Mouse (Mus musculus): ENCODE measurements around the gene Sltm. TPM values are rescaled to one million over a fixed set of nuclear protein-coding genes. Genes with fewer than 3 reads are reported as not detected.
A peak's percentile ranks its signal among the peaks of the same experiment; 100 is the strongest.

Sltm gene
- 63.2 and 66.2 TPM in 2 replicates for polyA plus RNA-seq (2015; fragmentation: Nextera tagmentation; extraction: Ambion mirVana)

GRCm38 (mm10) chr9:70542305-70543041, at the start of gene Sltm:
Gene Sltm (plus strand): TSS chr9:70542754.
- WGBS, result under 1% methylated on average over 70 of the region's 75 CpGs

DNA sequence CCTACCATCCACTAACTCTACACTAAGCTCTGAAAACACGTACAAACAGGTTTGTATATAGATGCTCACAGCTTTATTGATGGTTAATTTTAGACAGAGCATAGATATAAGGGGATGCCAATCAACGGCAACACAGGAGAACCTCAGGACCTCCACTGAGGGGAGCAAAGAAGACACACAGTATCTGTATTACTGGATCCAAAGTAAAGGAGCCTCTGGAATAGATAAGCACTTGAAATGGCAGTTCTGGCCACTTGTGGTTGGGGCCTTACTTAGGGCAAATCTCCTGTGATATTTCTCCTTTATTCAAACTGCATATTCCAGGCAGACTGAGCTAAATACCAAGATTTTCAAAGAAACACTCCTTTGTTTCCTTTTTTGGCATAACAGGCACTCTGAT, 49.5 kb upstream of the Sltm start:
- H3K4me1 ChIP-seq (ENCODE audit: control insufficient read depth, insufficient read depth, low read length), result no peaks in the 10 kb centered on the region
- no peak overlapping the region for H3K4me3 ChIP-seq (ENCODE audit: low read depth, low read length)
- H3K9ac ChIP-seq (ENCODE audit: low read depth, low read length), result no peak overlapping the region
- WGBS, result 96% methylated on average over 2 of the region's 2 CpGs
- no peaks in the 10 kb centered on the region for H3K9me3 ChIP-seq (replicated peaks; ENCODE audit: control insufficient read depth, low read length, poor library complexity, severe bottlenecking)
- no peak overlapping the region for H3K4me2 ChIP-seq (ENCODE audit: low read length)
- no peaks in the 10 kb centered on the region for H3K36me3 ChIP-seq (ENCODE audit: control insufficient read depth, insufficient read depth, low read length)
- ATAC-seq, result no peak
- no peaks in the 10 kb centered on the region for H3K27me3 ChIP-seq (ENCODE audit: control insufficient read depth, insufficient read depth, low read depth, low read length)
- H3K27ac ChIP-seq (ENCODE audit: low read length), result no peak overlapping the region

More at GRCm38 (mm10) chr9:70542305-70543041, at the start of gene Sltm:
- Histone ChIP-seq H3K27me3 (ENCODE audit: control insufficient read depth, insufficient read depth, low read depth, low read length) (no peaks in the 10 kb centered on the region), H3K4me3 (ENCODE audit: low read depth, low read length) (peak within 1 kb of the TSS; percentile 95), H3K4me2 (ENCODE audit: low read length) (peak within 1 kb of the TSS; percentile 83), H3K4me1 (ENCODE audit: control insufficient read depth, insufficient read depth, low read length) (peaks cover 28% of the 10 kb centered on the region), H3K9ac (ENCODE audit: low read depth, low read length) (peak within 1 kb of the TSS; percentile 93), H3K27ac (ENCODE audit: low read length) (peak within 1 kb of the TSS; percentile 96), H3K36me3 (ENCODE audit: control insufficient read depth, insufficient read depth, low read length) (no peaks in the 10 kb centered on the region), H3K9me3 (replicated peaks; ENCODE audit: control insufficient read depth, low read length, poor library complexity, severe bottlenecking) (no peaks in the 10 kb centered on the region)
- peak; percentile 97 for ATAC-seq

DNA sequence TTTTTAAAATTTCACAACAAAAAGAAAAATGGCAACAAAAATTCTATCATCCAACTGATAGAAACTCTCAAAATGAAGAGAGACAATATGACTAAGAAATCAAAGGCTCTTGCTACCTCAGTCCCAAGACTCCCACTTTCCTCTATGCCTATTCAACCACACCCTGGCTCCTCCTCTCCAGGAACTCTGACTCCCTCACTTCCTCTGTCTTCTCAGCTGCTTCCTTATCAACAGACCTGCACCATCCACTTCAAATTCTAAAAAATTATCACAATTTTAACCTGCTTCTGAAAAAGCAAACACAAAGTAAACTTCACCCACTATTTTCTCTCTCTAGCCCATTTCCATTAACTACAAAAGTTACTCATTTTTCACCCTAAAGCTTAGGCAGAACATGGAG, 45.6 kb upstream of the Sltm start:
- Histone ChIP-seq H3K27ac (ENCODE audit: low read length) (no peak overlapping the region), H3K36me3 (ENCODE audit: control insufficient read depth, insufficient read depth, low read length) (no peaks in the 10 kb centered on the region), H3K4me1 (ENCODE audit: control insufficient read depth, insufficient read depth, low read length) (peaks cover 7% of the 10 kb centered on the region), H3K4me3 (ENCODE audit: low read depth, low read length) (no peak overlapping the region), H3K27me3 (ENCODE audit: control insufficient read depth, insufficient read depth, low read depth, low read length) (no peaks in the 10 kb centered on the region), H3K4me2 (ENCODE audit: low read length) (no peak overlapping the region), H3K9ac (ENCODE audit: low read depth, low read length) (no peak overlapping the region), H3K9me3 (replicated peaks; ENCODE audit: control insufficient read depth, low read length, poor library complexity, severe bottlenecking) (no peaks in the 10 kb centered on the region)
- ATAC-seq, result no peak

DNA sequence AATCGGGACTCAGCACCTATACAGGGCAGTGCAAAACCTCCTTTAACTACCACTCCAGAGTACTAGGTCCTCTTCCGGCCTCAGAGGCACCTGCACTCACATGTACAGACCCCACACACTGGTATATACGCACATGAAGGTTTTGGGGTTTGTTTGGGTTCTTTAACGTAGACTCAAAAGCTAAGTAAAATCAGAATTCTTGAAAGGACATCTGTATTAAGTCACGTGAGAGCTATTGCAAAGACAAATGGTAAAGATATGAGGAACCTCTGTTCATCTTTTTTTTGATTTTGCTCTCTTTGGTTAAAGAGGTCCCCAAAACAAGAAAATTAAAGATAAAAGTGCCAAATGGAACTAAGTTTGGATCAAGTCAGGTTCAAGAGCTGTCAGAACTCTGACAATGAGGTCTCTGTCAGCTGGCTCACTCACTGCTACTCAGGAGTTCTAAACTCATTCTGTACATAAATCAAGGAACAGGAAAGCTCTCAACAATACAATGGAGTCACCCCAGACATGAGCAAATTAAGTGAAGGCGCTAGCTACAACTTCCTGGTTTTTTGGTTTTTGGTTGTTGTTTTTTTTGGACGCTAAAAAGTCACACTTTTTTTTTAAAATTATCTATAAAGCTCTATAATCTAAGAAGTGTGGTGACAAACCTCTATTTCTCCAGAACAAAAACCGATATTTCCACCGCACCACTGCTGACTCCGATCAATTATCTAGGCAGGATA, 40.1 kb upstream of the Sltm start:
- peaks cover 16% of the 10 kb centered on the region for H3K4me1 ChIP-seq (ENCODE audit: control insufficient read depth, insufficient read depth, low read length)
- 35% methylated on average over 10 of the region's 10 CpGs for WGBS
- peak overlapping the region; percentile 62 for H3K4me2 ChIP-seq (ENCODE audit: low read length)
- H3K4me3 ChIP-seq (ENCODE audit: low read depth, low read length), result peak overlapping the region; percentile 80
- no peaks in the 10 kb centered on the region for H3K27me3 ChIP-seq (ENCODE audit: control insufficient read depth, insufficient read depth, low read depth, low read length)
- peak overlapping the region; percentile 75 for H3K9ac ChIP-seq (ENCODE audit: low read depth, low read length)
- H3K27ac ChIP-seq (ENCODE audit: low read length), result peak overlapping the region; percentile 97
- H3K36me3 ChIP-seq (ENCODE audit: control insufficient read depth, insufficient read depth, low read length), result no peaks in the 10 kb centered on the region
- no peak for ATAC-seq
- H3K9me3 ChIP-seq (replicated peaks; ENCODE audit: control insufficient read depth, low read length, poor library complexity, severe bottlenecking), result no peaks in the 10 kb centered on the region

DNA sequence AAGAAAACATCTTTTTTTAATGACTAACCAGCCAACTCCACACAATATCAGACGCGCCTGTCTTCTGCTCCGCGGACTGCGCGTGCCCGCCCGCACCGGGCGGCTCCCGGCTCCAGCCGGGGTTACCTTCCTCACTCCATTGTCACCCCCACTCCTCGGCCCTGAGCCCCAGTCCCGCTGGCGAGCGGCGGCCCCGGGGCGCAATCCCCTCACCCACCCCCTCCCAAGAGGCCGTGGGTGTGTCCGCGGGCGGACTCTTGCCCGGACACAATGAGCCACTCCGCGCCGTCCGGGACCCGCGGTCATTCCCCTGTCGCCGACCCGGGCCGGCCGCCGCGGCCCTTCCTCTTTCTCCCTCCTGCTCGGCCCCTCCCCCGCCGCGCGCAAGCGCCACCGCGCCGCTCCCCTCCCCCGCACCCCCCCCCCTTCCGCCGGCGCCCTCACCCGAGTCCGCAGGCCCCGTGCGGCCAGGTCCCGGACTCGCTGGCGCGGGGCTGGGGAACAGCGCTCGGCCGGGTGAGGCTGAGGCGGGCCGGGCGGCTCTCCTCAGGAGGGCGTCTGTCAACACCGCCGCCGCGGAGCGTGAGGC, 39.4 kb upstream of the Sltm start:
- Histone ChIP-seq H3K27ac (ENCODE audit: low read length) (peak overlapping the region; percentile 97), H3K36me3 (ENCODE audit: control insufficient read depth, insufficient read depth, low read length) (no peaks in the 10 kb centered on the region), H3K4me1 (ENCODE audit: control insufficient read depth, insufficient read depth, low read length) (peaks cover 16% of the 10 kb centered on the region), H3K4me3 (ENCODE audit: low read depth, low read length) (peak overlapping the region; percentile 80), H3K9ac (ENCODE audit: low read depth, low read length) (peak overlapping the region; percentile 75), H3K4me2 (ENCODE audit: low read length) (peak overlapping the region; percentile 62), H3K27me3 (ENCODE audit: control insufficient read depth, insufficient read depth, low read depth, low read length) (no peaks in the 10 kb centered on the region), H3K9me3 (replicated peaks; ENCODE audit: control insufficient read depth, low read length, poor library complexity, severe bottlenecking) (no peaks in the 10 kb centered on the region)
- peak; percentile 90 for ATAC-seq
- WGBS, result 0% methylated on average over 39 of the region's 70 CpGs

- Histone ChIP-seq H3K36me3 (ENCODE audit: control insufficient read depth, insufficient read depth, low read length) (no peaks in the 10 kb centered on the region), H3K27ac (ENCODE audit: low read length) (peak within 1 kb of the TSS; percentile 97), H3K9me3 (replicated peaks; ENCODE audit: control insufficient read depth, low read length, poor library complexity, severe bottlenecking) (no peaks in the 10 kb centered on the region), H3K4me3 (ENCODE audit: low read depth, low read length) (peak within 1 kb of the TSS; percentile 80), H3K9ac (ENCODE audit: low read depth, low read length) (peak within 1 kb of the TSS; percentile 75), H3K27me3 (ENCODE audit: control insufficient read depth, insufficient read depth, low read depth, low read length) (no peaks in the 10 kb centered on the region), H3K4me1 (ENCODE audit: control insufficient read depth, insufficient read depth, low read length) (peaks cover 16% of the 10 kb centered on the region), H3K4me2 (ENCODE audit: low read length) (peak within 1 kb of the TSS; percentile 62)
- ATAC-seq, result peak; percentile 96
- WGBS, result 0% methylated on average over 45 of the region's 45 CpGs
Measured at GRCm38 (mm10) chr9:70503626-70504041, 38.9 kb upstream of the Sltm start, which contains the start of gene Rnf111. Gene Rnf111 (minus strand): TSS chr9:70503725.

DNA sequence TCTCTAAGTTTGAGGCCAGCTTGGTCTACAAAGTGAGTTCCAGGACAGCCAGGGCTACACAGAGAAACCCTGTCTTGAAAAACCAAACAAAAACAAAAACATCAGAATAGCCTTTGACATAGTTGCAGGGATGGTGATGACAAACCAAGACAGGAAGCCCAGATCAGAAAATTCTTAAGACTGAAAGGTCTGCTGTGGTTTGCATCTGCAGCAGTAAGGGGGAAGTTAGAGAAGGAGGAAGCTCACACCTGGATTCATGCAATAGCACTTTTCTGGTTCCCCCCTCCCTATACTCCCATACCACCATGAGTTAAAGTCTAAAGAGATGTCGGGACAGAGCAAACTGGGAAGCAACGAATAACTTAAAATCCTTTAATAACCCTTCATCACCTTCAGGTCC, 36.4 kb upstream of the Sltm start:
- Histone ChIP-seq H3K9me3 (replicated peaks; ENCODE audit: control insufficient read depth, low read length, poor library complexity, severe bottlenecking) (no peaks in the 10 kb centered on the region), H3K4me2 (ENCODE audit: low read length) (no peak overlapping the region), H3K27me3 (ENCODE audit: control insufficient read depth, insufficient read depth, low read depth, low read length) (no peaks in the 10 kb centered on the region), H3K9ac (ENCODE audit: low read depth, low read length) (no peak overlapping the region), H3K27ac (ENCODE audit: low read length) (no peak overlapping the region), H3K4me1 (ENCODE audit: control insufficient read depth, insufficient read depth, low read length) (peaks cover 16% of the 10 kb centered on the region), H3K36me3 (ENCODE audit: control insufficient read depth, insufficient read depth, low read length) (no peaks in the 10 kb centered on the region), H3K4me3 (ENCODE audit: low read depth, low read length) (no peak overlapping the region)
- no peak for ATAC-seq
- WGBS, result 78% methylated on average over 2 of the region's 2 CpGs

GRCm38 (mm10) chr9:70506787-70507186, 35.8 kb upstream of the Sltm start:
- no peak for ATAC-seq
- H3K4me1 ChIP-seq (ENCODE audit: control insufficient read depth, insufficient read depth, low read length), result peaks cover 12% of the 10 kb centered on the region
- 79% methylated on average over 8 of the region's 8 CpGs for WGBS

More at GRCm38 (mm10) chr9:70506787-70507186, 35.8 kb upstream of the Sltm start:
- Histone ChIP-seq H3K4me3 (ENCODE audit: low read depth, low read length) (no peak overlapping the region), H3K27ac (ENCODE audit: low read length) (no peak overlapping the region), H3K9ac (ENCODE audit: low read depth, low read length) (no peak overlapping the region), H3K9me3 (replicated peaks; ENCODE audit: control insufficient read depth, low read length, poor library complexity, severe bottlenecking) (no peaks in the 10 kb centered on the region), H3K27me3 (ENCODE audit: control insufficient read depth, insufficient read depth, low read depth, low read length) (no peaks in the 10 kb centered on the region), H3K4me2 (ENCODE audit: low read length) (no peak overlapping the region), H3K36me3 (ENCODE audit: control insufficient read depth, insufficient read depth, low read length) (no peaks in the 10 kb centered on the region)
